Mouse (Mus musculus): ENCODE measurements around the gene Plekhh3. TPM values are rescaled to one million over a fixed set of nuclear protein-coding genes. Genes with fewer than 3 reads are reported as not detected.

The Plekhh3 gene
- total RNA-seq (2023; ENCODE audit: inconsistent age) = 0.61 to 2.3 TPM (median 1.3 TPM) in 4 replicates

GRCm38 (mm10) chr11:101170811-101171610 is at the start of gene Plekhh3:
TSS of gene Plekhh3 (minus strand) at chr11:101171351.

GRCm38 (mm10) chr11:101174851-101175628 is 3.9 kb upstream of the Plekhh3 start, which contains the start of gene Ccr10:
TSS of gene Ccr10 (minus strand) at chr11:101175443.

GRCm38 (mm10) chr11:101170354-101170810 is 769 bp downstream of the Plekhh3 start, which contains the start of gene Cntnap1:
TSS of gene Cntnap1 (plus strand) at chr11:101170523.

GRCm38 (mm10) chr11:101155728-101156371 is 15.3 kb downstream of the Plekhh3 start, which contains the start of gene Tubg2:
TSS of gene Tubg2 (plus strand) at chr11:101155907.

GRCm38 (mm10) chr11:101119761-101120544 is 51.2 kb downstream of the Plekhh3 start, which contains the start of the genes Retreg3 and Tubg1:
TSS of gene Retreg3 (minus strand) at chr11:101119893.
TSS of gene Tubg1 (plus strand) at chr11:101119938.

Other genes starting within 250 kb of the Plekhh3 start
- gene Stat3, start 231.8 kb downstream of the Plekhh3 start, total RNA-seq (2023; ENCODE audit: inconsistent age) = 235 to 266 TPM (median 245 TPM) in 4 replicates
- gene Cavin1, start 200.5 kb downstream of the Plekhh3 start, total RNA-seq (2023; ENCODE audit: inconsistent age) = 0.30 to 0.61 TPM (median 0.59 TPM) in 4 replicates
- 71.3 to 92.3 TPM (median 79.0 TPM) in 4 replicates for gene Atp6v0a1, start 161.9 kb downstream of the Plekhh3 start, total RNA-seq (2023; ENCODE audit: inconsistent age)
- gene Naglu, start 101.3 kb downstream of the Plekhh3 start, total RNA-seq (2023; ENCODE audit: inconsistent age) = 14.4 to 19.4 TPM (median 17.3 TPM) in 4 replicates
- 1.4 to 3.2 TPM (median 2.5 TPM) in 4 replicates for gene Hsd17b1, start 92.9 kb downstream of the Plekhh3 start, total RNA-seq (2023; ENCODE audit: inconsistent age)
- 17.2 to 20.1 TPM (median 18.2 TPM) in 4 replicates for gene Coasy, start 88.8 kb downstream of the Plekhh3 start, total RNA-seq (2023; ENCODE audit: inconsistent age)
- 30.7 to 44.8 TPM (median 34.4 TPM) in 4 replicates for gene Mlx, start 84.1 kb downstream of the Plekhh3 start, total RNA-seq (2023; ENCODE audit: inconsistent age)
- gene Psmc3ip, start 75.9 kb downstream of the Plekhh3 start, total RNA-seq (2023; ENCODE audit: inconsistent age) = 3.3 to 5.1 TPM (median 4.1 TPM) in 4 replicates
- 71.0 to 73.7 TPM (median 72.2 TPM) in 4 replicates for gene Retreg3, start 51.5 kb downstream of the Plekhh3 start, total RNA-seq (2023; ENCODE audit: inconsistent age)
- gene Tubg1, start 51.4 kb downstream of the Plekhh3 start, total RNA-seq (2023; ENCODE audit: inconsistent age) = 14.2 to 19.4 TPM (median 16.1 TPM) in 4 replicates
- gene Tubg2, start 15.4 kb downstream of the Plekhh3 start, total RNA-seq (2023; ENCODE audit: inconsistent age) = 2.9 to 6.1 TPM (median 3.9 TPM) in 4 replicates
- gene Cntnap1, start 828 bp downstream of the Plekhh3 start, total RNA-seq (2023; ENCODE audit: inconsistent age) = 0.32 to 0.80 TPM (median 0.59 TPM) in 4 replicates
- gene Ccr10, start 4.1 kb upstream of the Plekhh3 start, total RNA-seq (2023; ENCODE audit: inconsistent age) = 0.60 TPM in 1 of 4 replicates, not detected in the others
- gene Ezh1, start 55.1 kb upstream of the Plekhh3 start, total RNA-seq (2023; ENCODE audit: inconsistent age) = 74.4 to 88.1 TPM (median 79.3 TPM) in 4 replicates
- not detected in 4 replicates for gene Ramp2, start 74.7 kb upstream of the Plekhh3 start, total RNA-seq (2023; ENCODE audit: inconsistent age)
- 73.6 to 86.7 TPM (median 83.1 TPM) in 4 replicates for gene Vps25, start 82.4 kb upstream of the Plekhh3 start, total RNA-seq (2023; ENCODE audit: inconsistent age)
- 0.21 to 1.5 TPM (median 1.1 TPM) in 4 replicates for gene Wnk4, start 89.2 kb upstream of the Plekhh3 start, total RNA-seq (2023; ENCODE audit: inconsistent age)
- 0.22 to 0.51 TPM (median 0.47 TPM) in 4 replicates for gene Cntd1, start 107.7 kb upstream of the Plekhh3 start, total RNA-seq (2023; ENCODE audit: inconsistent age)
- 26.7 to 40.5 TPM (median 28.5 TPM) in 4 replicates for gene Coa3, start 107.8 kb upstream of the Plekhh3 start, total RNA-seq (2023; ENCODE audit: inconsistent age)
- gene Becn1, start 130.9 kb upstream of the Plekhh3 start, total RNA-seq (2023; ENCODE audit: inconsistent age) = 177 to 193 TPM (median 186 TPM) in 4 replicates
- gene Psme3, start 144.9 kb upstream of the Plekhh3 start, total RNA-seq (2023; ENCODE audit: inconsistent age) = 134 to 152 TPM (median 146 TPM) in 4 replicates
- 13.2 to 15.9 TPM (median 13.8 TPM) in 4 replicates for gene Aoc2, start 153.7 kb upstream of the Plekhh3 start, total RNA-seq (2023; ENCODE audit: inconsistent age)
- 0.26 to 0.87 TPM (median 0.59 TPM) in 4 replicates for gene Aoc3, start 159.3 kb upstream of the Plekhh3 start, total RNA-seq (2023; ENCODE audit: inconsistent age)
- gene G6pc, start 196.2 kb upstream of the Plekhh3 start, total RNA-seq (2023; ENCODE audit: inconsistent age) = not detected in 4 replicates
- gene Aarsd1, start 246.3 kb upstream of the Plekhh3 start, total RNA-seq (2023; ENCODE audit: inconsistent age) = 18.5 to 27.4 TPM (median 26.4 TPM) in 4 replicates